Mouse (Mus musculus): ENCODE results near the gene Upb1. TPM values are rescaled to one million over a fixed set of nuclear protein-coding genes. Genes with fewer than 3 reads are reported as not detected.

Gene Upb1
- polyA plus RNA-seq, 1 experiment from 2014 or later: 0.62 TPM

- H3K27ac ChIP-seq: no peak overlapping the region
- H3K4me1 ChIP-seq (replicated peaks): no peaks in the 10 kb centered on the region; the same call in 1 of the 2 replicates
- H3K4me3 ChIP-seq: no peak overlapping the region
- no peak for ATAC-seq (replicated peaks; ENCODE audit: insufficient number of reproducible peaks, insufficient read depth, low FRiP score, low read depth)
- H3K9ac ChIP-seq: no peak overlapping the region
- H3K4me2 ChIP-seq: no peak overlapping the region
- no peaks in the 10 kb centered on the region for H3K36me3 ChIP-seq
- 85% methylated on average over 6 of the region's 6 CpGs for WGBS
- H3K9me3 ChIP-seq (replicated peaks): no peaks in the 10 kb centered on the region
- H3K27me3 ChIP-seq: no peaks in the 10 kb centered on the region
Measured at GRCm38 (mm10) chr10:75484066-75484465, 83.2 kb downstream of the Upb1 start.

- peaks cover 3% of the 10 kb centered on the region for H3K4me1 ChIP-seq (replicated peaks)
- H3K4me2 ChIP-seq: no peak overlapping the region
- 66% methylated on average over 6 of the region's 6 CpGs for WGBS
- no peak for ATAC-seq (replicated peaks; ENCODE audit: insufficient number of reproducible peaks, insufficient read depth, low FRiP score, low read depth)
- H3K27ac ChIP-seq: no peak overlapping the region
- H3K9me3 ChIP-seq (replicated peaks): no peaks in the 10 kb centered on the region
- H3K9ac ChIP-seq: no peak overlapping the region
- no peaks in the 10 kb centered on the region for H3K27me3 ChIP-seq
- no peak overlapping the region for H3K4me3 ChIP-seq
- H3K36me3 ChIP-seq: no peaks in the 10 kb centered on the region
Measured at GRCm38 (mm10) chr10:75484767-75485166, 83.9 kb downstream of the Upb1 start.

GRCm38 (mm10) chr10:75486086-75486979 lies 85.4 kb downstream of the Upb1 start:
- Histone ChIP-seq H3K9me3 (replicated peaks) (no peaks in the 10 kb centered on the region), H3K4me3 (no peak overlapping the region), H3K4me1 (replicated peaks) (peaks cover 3% of the 10 kb centered on the region), H3K4me2 (no peak overlapping the region), H3K27me3 (no peaks in the 10 kb centered on the region), H3K9ac (no peak overlapping the region), H3K36me3 (no peaks in the 10 kb centered on the region), H3K27ac (no peak overlapping the region)
- ATAC-seq (replicated peaks; ENCODE audit: insufficient number of reproducible peaks, insufficient read depth, low FRiP score, low read depth): no peak
- WGBS: 48% methylated on average over 9 of the region's 9 CpGs

GRCm38 (mm10) chr10:75487131-75487530 lies 86.2 kb downstream of the Upb1 start:
- no peak overlapping the region for H3K4me3 ChIP-seq
- no peak overlapping the region for H3K9ac ChIP-seq
- 70% methylated on average over 3 of the region's 3 CpGs for WGBS
- H3K27me3 ChIP-seq: no peaks in the 10 kb centered on the region
- H3K27ac ChIP-seq: no peak overlapping the region
- peaks cover 3% of the 10 kb centered on the region for H3K4me1 ChIP-seq (replicated peaks)
- H3K9me3 ChIP-seq (replicated peaks): no peaks in the 10 kb centered on the region
- no peak for ATAC-seq (replicated peaks; ENCODE audit: insufficient number of reproducible peaks, insufficient read depth, low FRiP score, low read depth)
- no peak overlapping the region for H3K4me2 ChIP-seq
- no peaks in the 10 kb centered on the region for H3K36me3 ChIP-seq

GRCm38 (mm10) chr10:75489522-75489921 lies 88.6 kb downstream of the Upb1 start:
- no peak overlapping the region for H3K4me2 ChIP-seq

GRCm38 (mm10) chr10:75490731-75491130 lies 89.8 kb downstream of the Upb1 start:
- Histone ChIP-seq H3K36me3 (no peaks in the 10 kb centered on the region), H3K9ac (no peak overlapping the region), H3K4me1 (replicated peaks) (peaks cover 9% of the 10 kb centered on the region), H3K27me3 (no peaks in the 10 kb centered on the region), H3K4me2 (no peak overlapping the region), H3K27ac (no peak overlapping the region), H3K9me3 (replicated peaks) (no peaks in the 10 kb centered on the region), H3K4me3 (no peak overlapping the region)
- no peak for ATAC-seq (replicated peaks; ENCODE audit: insufficient number of reproducible peaks, insufficient read depth, low FRiP score, low read depth)
- 71% methylated on average over 2 of the region's 2 CpGs for WGBS

More at GRCm38 (mm10) chr10:75489522-75489921, 88.6 kb downstream of the Upb1 start:
- Histone ChIP-seq H3K4me1 (replicated peaks) (peaks cover 3% of the 10 kb centered on the region), H3K36me3 (no peaks in the 10 kb centered on the region), H3K27ac (no peak overlapping the region), H3K27me3 (no peaks in the 10 kb centered on the region), H3K9ac (no peak overlapping the region), H3K9me3 (replicated peaks) (no peaks in the 10 kb centered on the region), H3K4me3 (no peak overlapping the region)
- no peak for ATAC-seq (replicated peaks; ENCODE audit: insufficient number of reproducible peaks, insufficient read depth, low FRiP score, low read depth)
- WGBS: 33% methylated on average over 2 of the region's 2 CpGs

Other genes starting within 250 kb of the Upb1 start
- gene Specc1l, start 189.0 kb upstream of the Upb1 start, polyA plus RNA-seq (2015; fragmentation: Nextera tagmentation; extraction: Ambion mirVana): 19.4 and 24.3 TPM in 2 replicates
- gene Adora2a, start 84.2 kb upstream of the Upb1 start, polyA plus RNA-seq (2015; fragmentation: Nextera tagmentation; extraction: Ambion mirVana): 5.7 and 6.3 TPM in 2 replicates
- 84.9 and 92.3 TPM in 2 replicates for gene Snrpd3, start 116.4 kb downstream of the Upb1 start, polyA plus RNA-seq (2015; fragmentation: Nextera tagmentation; extraction: Ambion mirVana)
- gene Gucd1, start 116.9 kb downstream of the Upb1 start, polyA plus RNA-seq (2015; fragmentation: Nextera tagmentation; extraction: Ambion mirVana): 22.8 and 25.6 TPM in 2 replicates
- 1.7 and 2.2 TPM in 2 replicates for gene Lrrc75b, start 159.2 kb downstream of the Upb1 start, polyA plus RNA-seq (2015; fragmentation: Nextera tagmentation; extraction: Ambion mirVana)
- 0.48 and 0.86 TPM in 2 replicates for gene Ggt1, start 160.5 kb downstream of the Upb1 start, polyA plus RNA-seq (2015; fragmentation: Nextera tagmentation; extraction: Ambion mirVana)
- 7.5 and 9.5 TPM in 2 replicates for gene Ggt5, start 188.2 kb downstream of the Upb1 start, polyA plus RNA-seq (2015; fragmentation: Nextera tagmentation; extraction: Ambion mirVana)
- gene Susd2, start 242.9 kb downstream of the Upb1 start, polyA plus RNA-seq (2015; fragmentation: Nextera tagmentation; extraction: Ambion mirVana): 11.0 and 15.7 TPM in 2 replicates

Measured in heart, embryonic 15.5 days (tissue).